Mouse (Mus musculus): ENCODE results near the gene Olfr943.

Olfr943 gene

GRCm38 (mm10) chr9:39166004-39166403 is at the start of gene Olfr943:
Gene Olfr943 (plus strand): TSS chr9:39166304.
- in situ Hi-C loops (cut with MboI, MseI): no loop called here

- in situ Hi-C loops (cut with MboI, MseI): no loop called here
These were observed 38.8 kb upstream of the Olfr943 start for GRCm38 (mm10) chr9:39127326-39127725.

GRCm38 (mm10) chr9:39127831-39128230 is 38.3 kb upstream of the Olfr943 start, which contains the start of gene Olfr27:
Gene Olfr27 (plus strand): TSS chr9:39128131.
- in situ Hi-C loops (cut with MboI, MseI): no loop called here

GRCm38 (mm10) chr9:39152401-39152800 is 13.7 kb upstream of the Olfr943 start:
- in situ Hi-C loops (cut with MboI, MseI): no loop called here

GRCm38 (mm10) chr9:39201620-39202019 is 35.5 kb downstream of the Olfr943 start, which contains the start of gene Olfr944:
Gene Olfr944 (plus strand): TSS chr9:39201920.
- in situ Hi-C loops (cut with MboI, MseI): no loop called here
